Mouse (Mus musculus) c-Kit-positive CD71-positive TER-119-positive erythroid progenitor cells, embryonic 14.5 days (primary cell): ENCODE data around the gene Sulf2.
"Not testable (repeated sequence)": the region's sequence is repeated elsewhere in the genome, so short reads cannot be mapped to it uniquely, and the experiment has no call there.

Experiments used
- DNase-seq: peaks from one replicate; pipeline ENCODE4 v3.0.0-alpha.2; 2013; ENCODE audit warnings: low spot score

Sulf2 gene

GRCm38 (mm10) chr2:166155454-166155815, at the start of gene Sulf2:
Gene Sulf2, minus strand, starts transcription at chr2:166155663.
- DNase-seq, result no peak

DNA sequence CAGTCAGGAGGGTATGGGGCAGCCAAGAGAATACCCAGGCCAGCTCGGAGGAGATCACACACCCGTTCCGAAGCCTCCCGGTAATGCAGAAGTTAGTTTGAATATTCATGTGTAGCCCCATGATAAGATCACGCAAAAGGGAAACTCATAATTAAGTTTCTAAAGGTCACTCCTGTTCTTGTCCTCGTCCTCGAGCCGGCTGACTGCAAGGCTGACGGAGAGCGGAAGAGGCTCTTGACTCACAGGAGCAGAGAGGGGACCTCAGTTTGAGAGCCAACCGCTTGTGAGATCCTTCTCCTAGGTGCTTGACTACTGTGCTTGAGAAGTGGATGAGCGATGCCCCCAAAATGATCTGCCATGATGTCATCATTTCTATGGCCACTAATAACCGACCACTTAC, 48.7 kb upstream of the Sulf2 start:
- DNase-seq, result no peak

GRCm38 (mm10) chr2:166203647-166204046, 48.2 kb upstream of the Sulf2 start:
- no peak for DNase-seq

- DNase-seq, result no peak
Measured at GRCm38 (mm10) chr2:166197964-166198363, 42.5 kb upstream of the Sulf2 start.

- DNase-seq, result no peak
Measured at GRCm38 (mm10) chr2:166197064-166197463, 41.6 kb upstream of the Sulf2 start.

GRCm38 (mm10) chr2:166196080-166196786, 40.8 kb upstream of the Sulf2 start:
- no peak for DNase-seq

GRCm38 (mm10) chr2:166195041-166195440, 39.6 kb upstream of the Sulf2 start:
- DNase-seq, result no peak

- DNase-seq, result no peak
Measured at GRCm38 (mm10) chr2:166194112-166194758, 38.8 kb upstream of the Sulf2 start.

DNA sequence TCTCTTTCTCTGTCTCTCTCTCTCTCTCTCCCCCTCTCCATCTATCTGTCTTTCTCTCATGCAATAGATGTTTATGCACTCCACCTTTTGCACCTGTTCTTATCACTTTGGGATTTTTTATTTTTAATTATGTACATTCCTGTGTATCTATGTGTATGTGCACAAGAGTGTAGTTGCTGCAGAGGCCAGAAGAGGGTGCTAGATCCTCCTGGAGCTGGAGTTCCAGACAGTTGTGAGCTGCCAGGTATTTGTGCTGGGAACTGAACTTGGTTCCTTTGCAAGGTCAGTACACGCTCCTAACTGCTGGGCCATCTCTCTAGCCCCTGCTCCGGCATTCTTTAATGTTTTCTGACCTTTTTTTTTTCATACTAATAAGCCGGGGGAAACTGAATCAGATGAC, 38.0 kb upstream of the Sulf2 start:
- no peak for DNase-seq

GRCm38 (mm10) chr2:166190816-166191215, 35.4 kb upstream of the Sulf2 start:
- DNase-seq, result no peak

DNA sequence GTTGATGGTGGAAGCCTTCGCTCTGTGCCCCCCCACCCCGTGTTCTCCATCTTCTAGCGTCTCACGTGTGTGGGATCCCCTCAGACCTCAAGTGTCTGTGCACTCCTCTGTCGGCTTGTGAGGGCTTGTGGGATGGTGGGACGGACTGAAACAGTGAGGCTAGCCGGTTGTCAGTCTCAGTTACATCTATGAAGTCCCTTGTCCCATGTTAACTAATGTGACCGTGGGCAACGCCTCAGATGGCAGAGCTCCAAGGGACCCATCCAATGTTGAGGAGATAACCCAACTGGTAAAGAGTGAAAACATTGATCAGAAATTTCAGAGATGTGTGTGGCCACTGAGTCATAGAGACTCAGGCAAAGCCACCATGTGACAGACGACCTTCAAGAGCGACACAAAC, 33.7 kb upstream of the Sulf2 start:
- DNase-seq, result no peak

GRCm38 (mm10) chr2:166187874-166188453, 32.5 kb upstream of the Sulf2 start:
- DNase-seq, result not testable (repeated sequence)

DNA sequence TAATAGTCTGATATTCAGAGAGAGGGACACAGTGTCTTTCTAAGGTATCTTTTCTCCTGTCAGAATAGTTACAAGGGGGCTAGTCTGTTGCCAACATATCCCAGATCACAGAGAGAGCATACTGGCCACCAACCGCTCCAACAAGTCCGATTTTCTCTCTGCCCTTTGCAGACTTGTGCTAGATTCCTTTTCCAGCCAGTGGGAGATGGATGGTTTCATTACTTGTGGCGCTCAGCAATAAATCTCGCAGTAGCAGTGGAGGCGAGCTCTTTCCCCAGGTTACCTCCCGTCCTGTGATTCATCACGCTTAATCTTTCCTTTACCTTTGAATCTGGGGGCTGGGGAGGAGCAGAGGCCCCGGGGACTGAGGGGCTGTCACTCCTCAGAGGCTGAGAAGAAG, 31.9 kb upstream of the Sulf2 start:
- DNase-seq, result not testable (repeated sequence)

DNA sequence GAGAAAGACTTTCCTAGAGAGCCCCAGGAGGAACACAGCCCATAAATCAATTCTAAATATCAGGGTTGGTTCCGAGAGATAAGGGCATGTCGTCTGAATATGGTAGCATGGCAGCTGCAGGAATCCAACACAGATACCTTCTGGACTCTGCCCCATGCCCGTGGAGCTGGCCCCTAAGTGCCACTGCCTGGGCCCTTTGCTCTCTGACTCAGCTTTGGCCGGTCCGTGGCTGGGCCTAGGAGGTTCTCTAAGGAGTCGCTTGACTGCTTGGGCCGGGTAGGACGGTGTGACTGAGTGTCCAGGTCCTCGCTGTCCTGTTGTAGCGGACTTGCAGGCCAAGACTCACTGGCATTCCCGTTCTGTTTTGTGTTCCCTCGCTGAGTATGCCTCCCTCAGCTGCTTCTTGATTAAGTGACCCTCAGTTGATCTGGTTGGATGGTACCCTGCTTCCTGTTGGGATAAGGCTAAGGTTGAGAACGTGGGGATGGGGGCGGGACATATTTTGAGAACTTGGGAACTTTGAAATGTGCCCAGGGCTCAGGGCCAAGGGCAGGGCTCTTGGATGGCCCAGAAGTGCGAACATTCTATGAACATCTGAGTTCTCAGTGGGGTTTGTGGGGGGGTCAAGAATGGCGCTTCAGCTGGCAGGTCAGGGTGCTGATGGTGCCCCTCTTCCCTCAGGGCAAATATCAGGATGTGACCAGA, 30.9 kb upstream of the Sulf2 start:
- no peak for DNase-seq

DNA sequence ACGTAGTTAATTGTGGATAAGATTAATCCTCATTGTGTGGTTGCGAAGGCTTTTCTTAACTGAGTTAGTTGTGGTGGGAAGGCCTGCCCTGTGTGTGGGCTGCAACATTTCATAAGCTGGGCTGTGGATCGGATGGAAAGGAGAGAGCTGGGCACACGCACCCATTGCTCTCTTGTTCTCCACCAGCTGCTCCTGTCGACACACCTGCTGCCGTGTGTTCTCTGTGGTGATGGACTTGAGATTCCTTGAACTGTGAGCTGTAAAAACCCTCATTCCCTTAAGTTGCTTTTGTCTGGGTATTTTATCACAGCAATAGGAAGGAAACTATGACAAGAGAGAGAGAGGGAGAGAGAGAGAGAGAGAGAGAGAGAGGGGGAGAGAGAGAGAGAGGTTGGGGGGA, 30.3 kb upstream of the Sulf2 start:
- DNase-seq, result no peak

DNA sequence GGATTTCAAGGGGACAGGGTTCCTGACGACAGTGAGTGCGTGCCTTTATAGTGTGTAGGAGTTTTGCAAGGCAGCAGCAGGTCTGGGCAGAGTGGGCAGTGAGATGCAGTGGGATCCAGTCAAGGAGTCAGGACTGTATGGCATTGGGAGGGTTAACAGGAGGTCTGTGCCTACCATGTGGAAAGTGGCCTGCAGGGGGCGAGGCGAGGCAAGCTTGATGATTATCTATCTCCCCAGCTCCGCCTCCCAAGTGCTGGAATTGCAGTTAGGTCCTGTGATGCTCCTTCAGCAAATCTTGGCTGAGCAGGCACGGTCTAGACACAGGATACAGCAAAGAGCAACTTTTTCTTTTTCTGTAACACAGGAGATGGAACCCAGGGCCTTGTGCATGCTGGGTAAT, 29.0 kb upstream of the Sulf2 start:
- no peak for DNase-seq

- DNase-seq, result no peak
Measured at GRCm38 (mm10) chr2:166182009-166182685, 26.7 kb upstream of the Sulf2 start.

DNA sequence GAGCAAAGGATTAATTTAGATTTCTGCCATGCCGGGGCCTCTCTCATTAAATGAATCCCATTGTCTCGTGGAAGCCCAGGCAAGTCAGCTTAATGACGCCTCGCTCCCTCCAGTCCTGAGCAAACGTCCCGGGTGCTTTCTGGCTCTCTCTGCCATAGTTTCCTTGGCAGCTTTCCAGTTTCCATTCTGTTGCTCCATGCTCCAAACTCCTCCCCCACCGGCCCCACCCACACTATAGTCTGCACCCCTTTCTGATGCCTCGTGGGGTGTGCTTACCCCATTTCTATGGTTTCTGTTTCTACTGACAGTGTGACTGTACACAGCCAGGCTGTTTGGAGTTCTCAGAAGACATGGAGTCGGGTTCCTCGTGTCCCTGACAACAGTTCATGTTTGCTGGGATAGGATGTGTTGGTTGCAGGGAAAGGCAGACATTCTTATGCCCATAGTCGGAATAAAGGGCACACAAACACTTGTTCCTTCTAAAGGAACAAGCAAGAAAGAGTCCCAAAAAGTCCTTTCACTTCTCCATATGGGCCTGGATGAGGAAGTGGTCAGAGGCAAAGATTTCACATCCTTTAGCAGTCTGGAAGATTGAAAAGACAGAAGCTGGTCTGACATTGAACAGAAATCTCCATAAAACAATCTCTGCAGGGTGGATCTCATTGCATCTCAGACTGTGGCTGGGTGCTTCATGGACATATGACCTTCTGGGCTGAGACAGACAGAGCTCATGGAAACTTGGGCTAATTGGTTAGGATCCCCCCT, 25.5 kb upstream of the Sulf2 start:
- no peak for DNase-seq

DNA sequence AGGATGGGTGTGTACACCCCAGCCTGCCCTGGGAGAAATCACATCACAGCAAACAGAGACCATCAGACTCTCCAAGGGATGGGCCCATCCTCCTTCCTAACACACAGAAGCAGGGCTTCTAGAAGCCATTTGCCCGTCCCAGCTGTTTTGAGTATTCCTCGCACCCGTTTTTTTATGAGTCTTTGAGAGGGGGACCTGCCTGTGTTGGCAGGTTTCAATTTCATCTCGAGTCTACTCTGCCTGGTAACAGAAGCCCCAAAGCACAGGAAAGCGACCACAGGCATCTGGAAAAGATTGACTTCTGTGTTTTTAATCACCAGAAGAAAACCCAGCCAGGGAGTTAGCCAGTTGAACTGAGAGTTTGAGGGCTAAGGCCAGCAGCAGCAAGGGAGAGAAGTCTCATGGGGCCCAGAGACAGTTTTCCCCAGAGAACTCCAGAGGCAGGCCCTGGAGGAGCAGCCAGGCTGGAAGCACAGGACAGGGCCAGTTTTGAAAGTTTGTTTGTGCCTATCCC, 24.7 kb upstream of the Sulf2 start:
- DNase-seq, result no peak

GRCm38 (mm10) chr2:166179457-166180101, 24.1 kb upstream of the Sulf2 start:
- DNase-seq, result no peak
